ENCODE assay signal across 18 mouse cellular contexts in genomic region chr4:13593146-13593849, GRCm38 (mm10).
A peak's percentile ranks its signal among the peaks of the same experiment; 100 is the strongest.
DNase-seq lines count a peak whose midpoint lies in the region; ATAC-seq and TF ChIP-seq lines count a peak whose summit lies in the region.
"Had no signal": no experiment of that assay in that cellular context is flagged by ENCODE, and none has a peak within 500 bp of the region (broad histone marks: within the 10 kb centered on the region; RNA-seq: fewer than 3 reads in every experiment).

No protein-coding gene starts in this region.

- H3K9ac ChIP-seq in lung, embryonic 14.5 days, result no peak overlapping the region
- H3K9ac ChIP-seq in hindbrain, embryonic 15.5 days, result no peak overlapping the region
- peak overlapping the region; percentile 3; the same call in 1 of the 2 replicates for H3K9ac ChIP-seq in midbrain, embryonic 16.5 days (ENCODE audit: low read depth, low read length)
- H3K9ac ChIP-seq in heart, embryonic 12.5 days, result no peak overlapping the region
- H3K9ac ChIP-seq: liver, embryonic 12.5 days had no signal

- H3K27me3 ChIP-seq in lung, embryonic 14.5 days (ENCODE audit: insufficient read depth, low read length), result no peaks in the 10 kb centered on the region
- no peaks in the 10 kb centered on the region for H3K27me3 ChIP-seq in hindbrain, embryonic 15.5 days
- H3K27me3 ChIP-seq in midbrain, embryonic 16.5 days (ENCODE audit: control insufficient read depth, insufficient read depth, low read depth, low read length), result no peaks in the 10 kb centered on the region
- H3K27me3 ChIP-seq in heart, embryonic 12.5 days (replicated peaks), result no peaks in the 10 kb centered on the region
- H3K27me3 ChIP-seq: liver, embryonic 12.5 days had no signal

- ATAC-seq in lung, embryonic 14.5 days (ENCODE audit: insufficient read depth), result peak; percentile 47; the same call in 1 of the 2 replicates
- peak; percentile 37; the same call in 1 of the 2 replicates for ATAC-seq in granulocyte monocyte progenitor cell, adult 5-6 weeks (replicated peaks; ENCODE audit: poor library complexity, severe bottlenecking)
- ATAC-seq in hindbrain, embryonic 15.5 days (ENCODE audit: low FRiP score, low read depth), result peak; percentile 65; the same call in 1 of the 2 replicates
- ATAC-seq in midbrain, embryonic 16.5 days, result peak; percentile 60
- ATAC-seq in heart, embryonic 12.5 days (ENCODE audit: insufficient number of reproducible peaks, low FRiP score), result no peak
- ATAC-seq: liver, embryonic 12.5 days had no signal

- no peak overlapping the region for H3K4me3 ChIP-seq in lung, embryonic 14.5 days (ENCODE audit: low read depth, low read length)
- no peak overlapping the region for H3K4me3 ChIP-seq in hindbrain, embryonic 15.5 days
- H3K4me3 ChIP-seq in midbrain, embryonic 16.5 days (ENCODE audit: low read depth, low read length), result no peak overlapping the region
- H3K4me3 ChIP-seq in heart, embryonic 12.5 days, result no peak overlapping the region
- H3K4me3 ChIP-seq: erythroblast, embryonic 14.5 days; liver, embryonic 12.5 days had no signal

- no peaks in the 10 kb centered on the region for H3K4me1 ChIP-seq in lung, embryonic 14.5 days (ENCODE audit: insufficient read depth)
- peaks cover 8% of the 10 kb centered on the region; the same call in 1 of the 2 replicates for H3K4me1 ChIP-seq in hindbrain, embryonic 15.5 days (replicated peaks)
- H3K4me1 ChIP-seq in midbrain, embryonic 16.5 days (ENCODE audit: control insufficient read depth, insufficient read depth, low read length), result no peaks in the 10 kb centered on the region
- H3K4me1 ChIP-seq in heart, embryonic 12.5 days (replicated peaks), result no peaks in the 10 kb centered on the region
- H3K4me1 ChIP-seq: liver, embryonic 12.5 days had no signal

- 37% methylated on average over 11 of the region's 11 CpGs for WGBS in lung, embryonic 14.5 days
- 57% methylated on average over 11 of the region's 11 CpGs for WGBS in hindbrain, embryonic 15.5 days
- WGBS in midbrain, embryonic 16.5 days, result 71% methylated on average over 11 of the region's 11 CpGs
- WGBS in heart, embryonic 12.5 days, result 72% methylated on average over 11 of the region's 11 CpGs

- no peak overlapping the region for H3K27ac ChIP-seq in lung, embryonic 14.5 days (ENCODE audit: low read depth)
- 0 out of 2 replicates have a peak overlapping the region, but pooled peaks have one; percentile 6 for H3K27ac ChIP-seq in hindbrain, embryonic 15.5 days (replicated peaks)
- no peak overlapping the region for H3K27ac ChIP-seq in midbrain, embryonic 16.5 days (ENCODE audit: low read length)
- no peak overlapping the region for H3K27ac ChIP-seq in heart, embryonic 12.5 days (ENCODE audit: poor library complexity, severe bottlenecking)
- H3K27ac ChIP-seq: kidney, postnatal 0 days; liver, embryonic 12.5 days had no signal

- H3K9me3 ChIP-seq in lung, embryonic 14.5 days (ENCODE audit: low read depth, low read length), result no peaks in the 10 kb centered on the region
- H3K9me3 ChIP-seq in hindbrain, embryonic 15.5 days, result no peaks in the 10 kb centered on the region
- no peaks in the 10 kb centered on the region for H3K9me3 ChIP-seq in midbrain, embryonic 16.5 days (replicated peaks; ENCODE audit: control insufficient read depth, low read length, poor library complexity, severe bottlenecking)
- H3K9me3 ChIP-seq in heart, embryonic 12.5 days (replicated peaks), result no peaks in the 10 kb centered on the region
- H3K9me3 ChIP-seq: liver, embryonic 12.5 days had no signal

- peak; percentile 45 for DNase-seq in lung, embryonic 14.5 days
- DNase-seq in lung, postnatal 14 days, result no peak
- DNase-seq in layer of hippocampus, adult 8-10 months (ENCODE audit: low spot score in 2 of 2), result no peak
- DNase-seq: adrenal gland, postnatal 10 days; cerebellum, adult 2 months; gastrocnemius, postnatal 36 days; kidney, adult 11 months; lung, postnatal 4 days; retina, postnatal 1 day; thymus, adult 18-20 months had no signal

- TF ChIP-seq CTCF in lung, embryonic 14.5 days (IDR thresholded peaks at IDR 0.05; ENCODE audit: low read depth), result no peak

- H3K36me3 ChIP-seq in lung, embryonic 14.5 days (ENCODE audit: insufficient read depth), result no peaks in the 10 kb centered on the region
- no peaks in the 10 kb centered on the region for H3K36me3 ChIP-seq in hindbrain, embryonic 15.5 days
- H3K36me3 ChIP-seq in midbrain, embryonic 16.5 days (ENCODE audit: control insufficient read depth, insufficient read depth, low read length), result no peaks in the 10 kb centered on the region
- no peaks in the 10 kb centered on the region for H3K36me3 ChIP-seq in heart, embryonic 12.5 days
- H3K36me3 ChIP-seq: liver, embryonic 12.5 days had no signal

- no peak overlapping the region for H3K4me2 ChIP-seq in lung, embryonic 14.5 days
- no peak overlapping the region for H3K4me2 ChIP-seq in hindbrain, embryonic 15.5 days
- no peak overlapping the region for H3K4me2 ChIP-seq in midbrain, embryonic 16.5 days (ENCODE audit: low read length)
- no peak overlapping the region for H3K4me2 ChIP-seq in heart, embryonic 12.5 days
- H3K4me2 ChIP-seq: heart, embryonic 11.5 days; liver, embryonic 12.5 days had no signal
